Mouse (Mus musculus): ENCODE measurements around the gene Stard3. TPM values are rescaled to one million over a fixed set of nuclear protein-coding genes. Genes with fewer than 3 reads are reported as not detected.
A peak's percentile ranks its signal among the peaks of the same experiment; 100 is the strongest.

The Stard3 gene
- total RNA-seq (2017) = 36.2 and 47.1 TPM in 2 replicates

DNA sequence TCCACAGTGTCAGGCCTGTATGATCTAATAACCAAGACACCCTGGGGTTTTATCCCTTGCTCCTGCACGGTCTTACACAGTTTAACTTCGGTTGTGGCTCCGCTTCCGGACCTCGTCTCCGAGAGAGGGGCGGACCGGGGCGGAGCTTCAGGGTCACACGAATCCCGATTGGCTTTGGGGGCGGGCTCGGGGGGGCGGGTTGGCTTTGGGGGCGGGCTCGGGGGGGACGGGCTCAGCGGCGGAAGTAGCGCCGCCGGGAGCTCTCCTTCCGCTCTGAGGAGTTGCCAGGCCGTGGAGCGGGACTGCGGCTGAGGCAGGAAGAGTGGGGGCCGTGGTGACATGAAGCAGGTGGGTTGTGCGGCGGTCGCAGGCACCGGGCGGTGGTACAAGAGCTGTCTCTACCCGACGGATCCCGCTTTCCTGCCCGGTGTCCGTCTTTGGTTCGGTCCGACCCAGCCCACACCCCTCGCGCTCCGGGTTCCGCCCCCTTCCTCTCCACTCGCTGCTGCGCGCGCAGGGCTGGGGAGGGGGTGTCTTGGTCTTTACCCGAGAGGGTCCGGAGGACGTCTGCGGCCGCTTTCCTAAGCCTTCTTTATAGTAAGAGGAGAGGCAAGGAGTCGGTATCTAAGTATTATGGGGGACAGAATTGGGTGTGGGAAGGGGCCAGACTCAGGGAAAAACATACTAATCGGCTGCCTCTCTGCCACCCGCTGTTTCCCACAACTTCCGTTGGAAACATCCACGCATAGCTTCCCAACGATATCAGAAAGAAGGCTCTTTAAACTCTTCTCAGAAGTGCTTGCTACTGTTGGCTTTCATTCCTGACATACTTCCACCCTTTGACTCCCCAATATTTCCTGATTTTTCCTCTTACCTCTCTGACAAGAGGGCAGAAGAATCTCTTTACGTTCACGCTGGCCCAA lies at the start of gene Stard3:
Gene Stard3 (plus strand): TSS at position 208 of the 923 bp plus-strand sequence.
- peak; percentile 77 for ATAC-seq (ENCODE audit: extremely low read depth, insufficient number of reproducible peaks, low FRiP score, poor library complexity, severe bottlenecking)

DNA sequence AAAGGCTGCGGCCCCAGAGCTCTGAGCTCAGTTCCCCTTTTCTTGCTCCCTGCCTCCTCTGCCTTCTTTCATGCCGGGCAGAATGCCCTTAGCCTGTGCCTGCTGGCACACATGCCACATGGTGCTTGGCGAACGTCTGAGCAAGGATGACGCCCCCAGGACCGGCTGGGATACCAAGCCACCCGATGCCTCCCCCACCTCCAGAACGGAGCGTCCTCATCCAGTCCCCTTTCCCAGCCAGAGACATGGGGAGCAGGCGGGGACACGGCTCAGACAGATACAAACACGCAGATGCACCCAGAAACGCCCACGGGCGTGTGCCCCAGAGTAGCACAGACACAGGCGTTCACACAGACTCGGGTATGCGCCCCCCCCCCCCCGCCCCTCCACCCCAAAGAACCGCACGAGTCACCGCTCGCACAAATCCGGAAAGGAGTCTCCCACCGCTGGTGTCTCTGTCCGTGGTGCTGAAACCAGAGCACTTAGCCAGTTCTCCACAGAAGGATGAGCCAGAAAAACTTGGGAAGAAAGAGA lies 44.3 kb upstream of the Stard3 start:
- no peak for ATAC-seq (ENCODE audit: extremely low read depth, insufficient number of reproducible peaks, low FRiP score, poor library complexity, severe bottlenecking)

DNA sequence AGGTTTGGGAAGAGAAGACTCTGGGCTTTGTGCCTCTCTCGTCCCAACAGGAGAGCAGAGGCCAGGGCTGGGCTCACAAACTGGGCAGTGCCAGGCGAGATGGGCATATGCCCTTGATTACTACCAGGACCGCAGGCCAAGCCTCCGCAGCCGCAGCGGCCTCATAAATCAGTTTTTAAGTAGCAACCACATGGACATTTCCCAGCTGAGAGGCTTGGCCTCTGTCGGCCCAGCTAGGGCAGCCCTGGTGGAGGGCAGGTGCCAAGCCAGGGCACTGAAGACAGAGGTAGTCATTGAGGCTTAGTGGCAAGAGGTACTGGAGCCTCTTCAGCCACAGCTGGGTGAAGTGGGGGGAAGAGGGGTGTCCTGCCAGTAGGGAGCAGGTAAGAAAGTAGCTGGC lies 40.7 kb upstream of the Stard3 start:
- no peak for ATAC-seq (ENCODE audit: extremely low read depth, insufficient number of reproducible peaks, low FRiP score, poor library complexity, severe bottlenecking)

DNA sequence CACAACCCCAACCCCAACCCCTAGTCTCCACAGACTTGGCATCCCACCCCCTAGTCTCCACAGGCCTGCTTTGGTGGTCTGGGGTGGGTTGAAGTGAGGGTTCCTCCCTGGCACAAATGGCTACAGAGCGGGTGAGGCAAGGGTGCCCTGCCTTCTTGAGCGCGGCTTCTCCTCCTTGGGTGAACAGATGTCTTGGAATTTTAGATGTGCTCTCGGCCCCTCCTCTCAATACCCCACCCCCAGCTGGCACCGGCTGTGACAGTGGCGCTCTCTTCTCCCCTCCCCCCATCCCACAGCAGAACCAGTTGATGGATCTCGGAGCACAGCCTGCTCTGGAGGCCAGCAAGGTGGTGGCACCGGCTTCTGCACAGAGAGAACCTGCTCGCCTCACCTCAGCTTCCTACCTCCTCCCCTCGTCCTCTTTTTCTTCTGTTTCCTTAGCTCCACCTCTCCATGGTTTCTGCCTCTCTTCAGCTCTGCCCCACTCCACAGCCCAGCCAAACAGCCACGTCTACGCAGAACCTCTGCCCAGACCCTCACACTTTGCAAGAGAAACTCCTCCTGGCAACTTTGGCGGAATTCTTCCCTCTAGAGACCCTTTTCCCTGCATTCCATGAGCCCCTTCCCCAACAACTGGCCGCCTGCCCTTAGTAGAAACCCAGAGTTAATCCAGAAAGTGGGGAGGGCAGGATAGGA lies 39.6 kb upstream of the Stard3 start:
- ATAC-seq (ENCODE audit: extremely low read depth, insufficient number of reproducible peaks, low FRiP score, poor library complexity, severe bottlenecking) = no peak

DNA sequence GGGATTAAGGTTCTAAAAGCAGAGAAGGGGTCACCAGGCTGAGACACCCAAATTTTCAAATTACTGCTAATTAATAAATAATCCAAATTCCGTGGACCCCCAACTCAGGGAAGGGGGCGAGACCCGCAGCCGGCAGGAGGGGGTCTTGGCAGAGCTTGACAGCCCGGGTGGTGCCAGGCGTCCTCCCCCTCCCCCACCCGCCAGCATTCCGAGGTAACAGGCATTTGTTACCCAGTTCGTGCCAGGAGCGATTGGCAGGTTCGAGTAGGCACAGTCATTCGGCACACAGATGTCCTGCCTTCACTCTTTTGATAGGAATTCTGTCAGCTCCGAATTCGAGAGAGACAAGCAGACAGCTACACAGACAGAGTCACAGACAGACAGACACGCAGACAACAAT lies 39.0 kb upstream of the Stard3 start:
- no peak for ATAC-seq (ENCODE audit: extremely low read depth, insufficient number of reproducible peaks, low FRiP score, poor library complexity, severe bottlenecking)

DNA sequence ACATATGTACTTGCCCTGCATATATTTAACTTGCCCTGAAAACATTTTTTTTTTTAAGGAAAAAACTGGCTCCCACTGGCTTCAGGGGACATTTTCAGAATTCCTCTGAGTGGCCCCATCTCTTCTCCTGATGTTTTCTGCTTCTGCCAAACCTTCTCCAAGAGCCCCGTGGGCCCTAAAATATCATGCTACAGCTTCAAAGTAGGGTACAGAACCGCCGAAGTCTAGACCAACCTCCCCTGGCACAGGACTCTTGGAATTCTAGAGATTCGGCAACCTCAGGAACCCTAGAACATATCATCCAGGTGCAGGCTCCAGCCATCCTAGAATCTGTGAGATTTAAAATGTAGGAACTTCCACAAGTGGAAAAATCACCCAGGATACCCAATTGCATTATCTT lies 38.6 kb upstream of the Stard3 start:
- ATAC-seq (ENCODE audit: extremely low read depth, insufficient number of reproducible peaks, low FRiP score, poor library complexity, severe bottlenecking) = no peak

DNA sequence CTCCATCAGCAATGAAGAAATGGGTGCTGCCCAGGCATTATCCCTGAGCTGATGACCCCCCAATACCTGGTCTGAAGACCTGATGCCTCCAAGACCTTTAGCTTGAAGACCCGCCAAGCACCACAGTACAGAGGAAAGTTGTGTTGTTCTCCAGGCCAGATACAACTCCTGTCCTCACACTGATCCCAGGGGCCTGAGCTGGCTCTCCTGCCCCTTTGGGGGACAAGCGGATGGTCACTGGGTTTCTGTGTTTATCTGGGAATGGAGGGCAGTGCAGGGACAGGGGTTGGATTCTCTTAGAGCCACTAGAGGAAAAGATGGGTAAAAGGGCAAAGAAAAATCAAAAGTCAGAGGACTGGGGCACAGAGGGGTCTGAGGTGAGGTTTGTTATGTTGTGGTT lies 38.2 kb upstream of the Stard3 start:
- no peak for ATAC-seq (ENCODE audit: extremely low read depth, insufficient number of reproducible peaks, low FRiP score, poor library complexity, severe bottlenecking)

DNA sequence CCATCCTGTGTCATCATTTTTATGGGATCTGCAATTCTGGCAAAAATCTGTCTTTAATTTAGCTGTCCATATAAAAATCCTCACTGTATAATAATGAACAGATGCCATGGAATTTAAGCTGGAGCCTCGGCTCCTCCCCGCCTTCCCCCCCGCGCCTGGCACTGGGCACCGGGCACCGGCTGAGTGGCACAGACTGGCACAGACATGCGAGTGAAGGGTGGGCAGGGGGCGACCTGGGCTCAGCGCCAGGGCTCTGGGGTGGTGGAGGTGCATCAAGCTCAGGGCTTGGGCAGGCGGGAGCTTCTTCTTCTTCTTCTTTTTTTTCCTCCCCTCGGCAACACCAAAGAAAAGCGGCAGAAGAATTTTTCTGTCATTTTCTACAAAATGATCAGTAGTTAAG lies 37.8 kb upstream of the Stard3 start:
- no peak for ATAC-seq (ENCODE audit: extremely low read depth, insufficient number of reproducible peaks, low FRiP score, poor library complexity, severe bottlenecking)

DNA sequence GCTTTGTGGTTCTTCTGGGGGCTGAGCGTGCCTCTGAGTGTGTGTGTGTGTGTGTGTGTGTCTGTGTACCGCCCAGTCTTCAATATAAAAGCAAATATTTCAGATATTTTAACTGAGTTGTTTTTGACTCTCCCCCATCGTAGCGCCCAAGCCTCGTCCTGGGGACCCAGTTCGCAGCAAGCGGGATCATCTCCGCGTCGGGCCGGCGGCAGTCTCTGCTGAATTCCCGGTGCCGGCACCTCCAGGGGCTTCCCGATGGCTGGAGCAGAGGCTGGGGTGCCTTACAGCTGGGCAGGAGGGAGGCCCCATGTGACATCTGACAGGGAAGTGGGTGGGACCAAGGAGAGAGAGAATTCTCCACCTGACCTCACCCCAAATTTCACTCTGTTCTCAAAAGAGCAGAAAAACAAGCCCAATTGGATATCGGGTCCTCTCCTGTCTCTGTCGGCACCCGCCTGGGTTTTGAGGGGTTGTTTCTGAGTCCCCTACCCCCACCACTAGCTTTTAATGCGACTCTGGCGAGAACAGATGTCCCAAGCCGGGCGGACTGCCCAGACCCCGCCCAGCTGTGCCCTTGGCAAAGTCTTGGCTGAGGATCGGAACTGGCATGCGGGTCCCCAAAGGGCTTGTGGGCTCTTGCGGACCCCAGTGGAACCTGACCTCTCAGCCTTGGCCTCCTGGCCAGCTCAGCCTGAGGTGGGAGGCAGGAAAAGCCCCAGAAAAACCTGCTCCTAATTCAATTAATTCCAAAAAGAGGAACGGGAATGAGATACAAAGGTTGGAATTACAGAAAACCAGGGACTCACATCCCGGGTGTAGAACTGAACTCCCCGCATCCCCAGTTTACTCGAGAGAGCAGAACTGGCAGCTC lies 37.1 kb upstream of the Stard3 start:
- no peak for ATAC-seq (ENCODE audit: extremely low read depth, insufficient number of reproducible peaks, low FRiP score, poor library complexity, severe bottlenecking)

DNA sequence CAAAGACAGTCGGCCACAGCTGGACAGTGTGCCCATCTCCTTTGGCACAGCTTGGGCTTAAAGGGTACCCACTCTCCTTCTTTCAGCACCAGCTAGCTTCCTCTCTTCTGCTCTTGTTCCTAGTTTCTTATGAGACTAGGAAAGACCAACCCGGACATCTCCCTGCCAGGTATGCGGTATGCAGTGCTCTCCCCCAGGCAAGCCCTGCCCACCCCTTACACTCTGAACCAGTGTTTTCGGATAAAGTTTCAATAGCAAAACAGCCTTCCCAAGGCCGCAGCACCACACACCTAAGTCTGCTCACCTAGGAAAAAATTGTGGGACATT lies 36.5 kb upstream of the Stard3 start:
- no peak for ATAC-seq (ENCODE audit: extremely low read depth, insufficient number of reproducible peaks, low FRiP score, poor library complexity, severe bottlenecking)

DNA sequence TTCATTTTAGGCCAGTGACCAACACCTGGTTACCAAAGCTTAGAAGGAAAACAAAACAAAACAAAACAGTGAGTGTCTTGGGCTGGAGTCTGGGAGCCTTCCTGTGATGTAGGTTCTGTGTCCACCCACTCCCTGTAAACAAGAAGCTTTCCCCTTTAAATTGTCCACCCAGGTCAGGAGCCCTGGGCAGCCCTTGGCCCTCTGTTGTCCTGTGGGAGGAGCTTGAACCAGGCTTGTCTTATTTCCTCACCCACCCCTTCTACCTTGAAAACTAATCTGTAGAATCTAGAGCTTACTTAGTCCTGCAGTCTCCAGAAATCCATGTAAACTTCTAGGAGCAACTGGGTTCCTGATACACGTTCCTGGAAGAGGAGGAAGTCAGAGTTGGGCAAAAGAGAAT lies 36.0 kb upstream of the Stard3 start:
- ATAC-seq (ENCODE audit: extremely low read depth, insufficient number of reproducible peaks, low FRiP score, poor library complexity, severe bottlenecking) = no peak

DNA sequence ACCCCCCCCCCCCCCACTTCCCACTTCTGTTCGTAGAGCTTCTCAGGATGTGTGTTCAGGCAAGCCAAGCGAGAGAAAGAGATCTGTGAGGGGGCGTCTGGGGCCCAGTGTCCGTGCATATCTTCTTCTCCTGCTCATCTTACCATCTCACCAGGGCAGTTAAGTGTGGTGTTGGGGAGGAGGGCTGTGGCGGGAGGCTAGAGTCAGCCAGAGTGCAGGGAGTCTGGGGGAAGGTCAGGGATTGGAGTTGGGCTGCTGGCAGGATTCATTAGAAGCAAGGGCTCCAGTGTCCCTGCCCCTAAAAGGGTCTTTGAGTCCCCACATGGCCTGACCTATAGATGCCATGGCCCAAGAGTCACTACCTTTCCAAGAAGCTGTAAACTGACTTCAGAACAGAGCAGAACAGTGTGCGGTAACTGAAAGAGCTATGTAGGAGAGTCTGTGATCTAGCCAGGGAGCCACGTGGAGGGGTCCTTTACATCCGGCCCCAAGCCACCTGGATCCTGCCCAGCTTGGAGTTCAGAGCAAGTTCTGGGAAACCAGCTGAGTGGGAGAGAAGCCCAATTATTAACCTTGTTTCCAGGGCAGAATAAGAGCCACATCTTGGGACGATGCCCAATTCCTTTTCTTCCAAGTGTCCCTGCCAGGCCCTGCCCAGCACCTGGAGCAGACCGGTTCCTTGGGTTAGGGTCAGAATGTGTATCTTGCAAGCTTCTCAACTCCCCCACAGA lies 34.9 kb upstream of the Stard3 start:
- ATAC-seq (ENCODE audit: extremely low read depth, insufficient number of reproducible peaks, low FRiP score, poor library complexity, severe bottlenecking) = no peak

DNA sequence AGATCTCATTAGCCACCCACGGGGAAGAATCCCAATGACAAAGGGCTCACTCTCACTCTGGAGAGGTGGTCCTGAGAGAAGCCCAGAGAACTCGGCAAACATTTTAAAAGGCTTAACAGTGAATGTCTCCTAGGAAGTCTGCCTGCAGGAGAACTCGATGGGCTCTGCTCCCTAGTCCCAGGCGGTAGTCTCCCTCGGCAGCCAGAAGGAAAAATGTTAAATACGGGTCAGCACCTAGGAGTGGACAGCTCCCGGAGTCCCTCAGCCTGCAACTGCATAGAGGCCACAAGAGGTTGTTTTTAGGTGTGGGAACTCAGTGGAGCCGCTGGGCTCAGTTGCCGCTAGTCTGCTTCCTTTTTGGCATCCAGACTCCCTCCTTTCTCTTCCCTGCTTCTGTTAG lies 34.2 kb upstream of the Stard3 start:
- no peak for ATAC-seq (ENCODE audit: extremely low read depth, insufficient number of reproducible peaks, low FRiP score, poor library complexity, severe bottlenecking)

DNA sequence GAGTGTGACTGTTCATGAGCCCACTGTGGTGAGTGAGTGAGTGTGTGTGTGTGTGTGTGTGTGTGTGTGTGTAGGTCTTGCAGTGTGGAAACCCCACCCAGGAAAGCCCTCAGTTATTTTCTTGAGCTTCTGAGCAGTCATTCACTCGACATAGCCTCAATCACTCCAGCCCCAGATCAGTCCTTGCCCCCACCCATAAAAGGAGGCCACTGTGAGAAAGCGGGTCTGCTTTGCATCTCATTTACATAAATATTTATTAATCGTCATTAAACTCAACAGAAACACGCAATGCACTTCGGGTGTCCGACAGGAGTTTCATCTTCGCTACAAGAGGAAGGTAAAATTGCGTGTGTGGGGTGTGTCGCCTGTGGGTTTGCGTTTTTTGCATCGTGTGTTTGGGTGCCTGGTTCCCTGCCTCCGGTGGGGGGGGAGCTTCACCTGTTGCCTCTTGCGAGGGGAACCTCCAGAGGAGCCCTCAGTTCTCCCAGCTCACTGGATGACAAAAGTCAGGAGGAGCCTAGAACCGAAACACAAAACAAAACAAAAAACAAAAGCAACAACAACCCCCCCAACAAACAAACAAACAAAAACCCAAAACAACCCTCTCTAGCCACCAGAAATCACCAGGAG lies 32.9 kb upstream of the Stard3 start:
- ATAC-seq (ENCODE audit: extremely low read depth, insufficient number of reproducible peaks, low FRiP score, poor library complexity, severe bottlenecking) = no peak

DNA sequence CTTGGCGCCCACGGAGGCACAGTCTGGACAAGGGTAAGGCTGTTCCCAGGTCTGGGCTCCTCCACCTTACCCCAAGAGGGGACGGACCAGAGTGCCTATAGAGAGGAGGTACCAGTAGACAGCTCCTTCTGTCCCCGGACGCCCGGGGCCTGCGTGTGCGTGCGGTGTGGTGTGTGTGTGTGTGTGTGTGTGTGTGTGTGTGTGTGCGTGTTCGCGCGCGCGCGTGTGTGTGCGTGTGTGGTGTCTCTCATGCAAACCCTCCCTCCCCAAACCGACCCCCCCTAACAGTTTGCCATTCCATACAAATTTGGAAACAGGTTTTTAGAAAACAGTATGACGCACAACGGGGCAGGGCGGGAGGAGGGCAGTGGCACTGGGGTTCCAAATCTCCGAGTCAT lies 32.3 kb upstream of the Stard3 start:
- ATAC-seq (ENCODE audit: extremely low read depth, insufficient number of reproducible peaks, low FRiP score, poor library complexity, severe bottlenecking) = no peak

DNA sequence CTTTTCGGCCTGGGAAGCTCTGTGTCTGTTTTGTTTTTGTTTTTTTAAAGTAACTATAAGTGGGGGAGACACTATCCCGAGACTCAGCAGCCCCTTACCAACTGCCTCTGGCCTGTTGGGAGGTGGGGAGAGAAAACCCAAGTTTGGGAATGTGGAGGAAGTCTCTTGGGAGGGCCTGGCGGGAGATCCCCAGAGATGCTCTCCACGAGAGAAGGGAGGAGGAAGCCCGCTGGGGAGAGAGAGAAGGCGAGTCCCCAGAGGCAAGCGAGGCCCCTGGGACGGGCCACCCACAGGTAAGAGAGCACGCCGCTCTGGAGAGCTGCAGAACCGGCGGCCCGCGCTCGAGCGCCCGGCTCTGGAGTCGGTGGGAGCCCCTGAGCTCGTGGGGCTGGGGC lies 31.4 kb upstream of the Stard3 start:
- no peak for ATAC-seq (ENCODE audit: extremely low read depth, insufficient number of reproducible peaks, low FRiP score, poor library complexity, severe bottlenecking)

DNA sequence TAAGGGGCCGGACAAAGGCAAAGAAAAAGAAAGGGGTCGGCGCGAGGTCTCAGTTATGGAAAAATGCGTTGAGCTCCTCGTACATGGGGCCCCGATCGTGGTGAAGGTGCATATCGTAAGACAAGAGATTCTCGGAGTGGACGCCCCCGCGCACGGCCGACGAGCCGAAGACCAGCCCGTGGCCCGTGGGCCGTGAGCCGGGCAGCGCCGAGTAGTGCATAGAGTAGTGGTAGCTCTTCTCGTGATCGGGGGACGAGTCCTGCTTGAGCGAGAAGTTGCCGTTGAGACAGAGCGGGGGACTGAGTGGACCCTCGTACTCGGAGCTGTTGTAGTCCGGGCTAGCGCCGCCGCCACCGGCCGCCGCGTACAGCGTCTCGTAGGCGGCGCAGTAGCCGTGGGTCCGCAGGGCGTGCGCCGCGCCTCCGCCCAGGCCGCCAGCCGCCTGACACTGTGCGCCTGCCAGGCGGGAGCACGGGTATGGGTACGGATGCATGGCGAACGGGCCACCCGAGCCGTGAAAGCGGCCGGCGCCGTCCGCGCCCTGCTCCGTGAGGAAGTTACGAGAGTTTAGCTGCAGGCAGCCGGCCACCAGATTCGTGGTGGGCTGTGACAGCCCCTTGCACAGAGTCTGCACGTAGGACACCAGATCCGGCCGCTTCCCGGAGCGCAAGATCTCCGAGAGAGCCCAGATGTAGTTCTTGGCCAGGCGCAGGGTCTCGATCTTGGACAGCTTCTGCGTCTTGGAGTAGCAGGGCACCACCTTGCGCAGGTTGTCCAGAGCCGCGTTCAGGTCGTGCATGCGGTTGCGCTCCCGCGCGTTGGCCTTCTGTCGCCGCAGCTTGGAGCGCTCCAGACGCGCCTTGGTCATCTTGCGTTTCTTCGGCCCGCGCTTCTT lies 30.8 kb upstream of the Stard3 start:
- ATAC-seq (ENCODE audit: extremely low read depth, insufficient number of reproducible peaks, low FRiP score, poor library complexity, severe bottlenecking) = no peak

DNA sequence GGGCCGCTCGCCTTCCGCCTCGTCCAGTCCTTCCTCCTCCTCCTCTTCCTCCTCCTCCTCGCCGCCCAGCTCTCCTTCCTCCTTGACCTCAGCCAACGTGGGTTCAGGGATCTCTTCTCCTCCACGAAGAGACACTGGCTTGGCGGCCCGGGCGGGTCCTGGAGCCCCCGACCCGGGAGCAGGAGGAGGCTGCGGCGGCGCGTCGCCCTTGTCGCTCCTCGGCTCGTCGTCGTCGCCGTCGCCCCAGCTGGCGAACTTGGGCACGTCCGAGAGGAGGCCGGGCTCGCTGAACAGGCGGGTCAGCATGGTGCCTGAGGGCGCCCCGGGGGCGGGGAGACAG lies 30.2 kb upstream of the Stard3 start:
- ATAC-seq (ENCODE audit: extremely low read depth, insufficient number of reproducible peaks, low FRiP score, poor library complexity, severe bottlenecking) = no peak
